Mouse (Mus musculus) lung, postnatal 0 days (tissue): ENCODE results near the gene Tspan17.

Experiments
- CTCF ChIP-seq: IDR thresholded peaks from 2 replicates; pipeline ENCODE4 v1.5.1; 2016; ENCODE audit warnings: antibody characterized with exemption, mild to moderate bottlenecking
- EP300 ChIP-seq: IDR thresholded peaks from 2 replicates; pipeline ENCODE4 v1.6.1; 2016; ENCODE audit warnings: antibody characterized with exemption, mild to moderate bottlenecking, control low read depth

DNA sequence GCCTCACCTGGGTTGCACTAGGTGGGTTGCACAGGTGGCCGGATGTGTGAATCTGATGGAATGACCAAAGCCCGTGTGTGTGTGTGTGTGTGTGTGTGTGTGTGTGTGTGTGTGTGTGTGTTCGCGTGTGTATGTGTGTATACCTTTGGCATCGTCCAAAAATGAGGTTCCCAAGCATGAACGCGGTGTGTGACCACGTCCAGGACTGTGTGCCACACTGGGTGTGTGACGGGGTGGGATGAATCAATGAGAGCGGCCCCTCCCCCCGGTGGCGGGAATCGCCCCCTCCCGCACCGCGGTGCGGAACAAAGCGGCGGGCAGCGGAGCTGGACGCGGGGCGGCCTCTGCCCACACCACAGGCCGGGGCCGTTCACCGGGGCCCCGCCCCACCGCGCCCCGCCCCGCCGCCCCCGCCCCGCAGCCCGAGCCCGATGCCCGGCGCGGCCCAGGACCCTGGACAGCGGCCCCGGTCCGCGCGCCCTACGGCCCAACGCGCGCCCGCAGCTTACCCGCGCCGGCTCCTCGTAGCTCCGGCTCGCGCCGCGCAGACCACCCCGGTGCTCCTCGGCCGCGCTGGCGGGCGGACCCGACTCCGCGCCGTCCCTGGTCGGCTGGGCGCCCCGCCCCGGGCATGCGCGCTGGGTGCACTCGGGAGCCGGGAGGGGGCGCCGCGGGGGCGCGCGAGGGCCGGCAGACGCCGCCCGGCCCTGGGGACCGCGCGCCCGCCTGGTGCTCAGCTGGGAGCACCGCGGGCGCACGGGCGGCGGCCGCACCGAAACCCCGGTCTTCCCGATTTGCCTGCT lies 39.9 kb upstream of the Tspan17 start:
- no peak for TF ChIP-seq CTCF
- TF ChIP-seq EP300: no peak
